Mouse (Mus musculus): Measurements from ENCODE around the gene Sema5a.

DNA sequence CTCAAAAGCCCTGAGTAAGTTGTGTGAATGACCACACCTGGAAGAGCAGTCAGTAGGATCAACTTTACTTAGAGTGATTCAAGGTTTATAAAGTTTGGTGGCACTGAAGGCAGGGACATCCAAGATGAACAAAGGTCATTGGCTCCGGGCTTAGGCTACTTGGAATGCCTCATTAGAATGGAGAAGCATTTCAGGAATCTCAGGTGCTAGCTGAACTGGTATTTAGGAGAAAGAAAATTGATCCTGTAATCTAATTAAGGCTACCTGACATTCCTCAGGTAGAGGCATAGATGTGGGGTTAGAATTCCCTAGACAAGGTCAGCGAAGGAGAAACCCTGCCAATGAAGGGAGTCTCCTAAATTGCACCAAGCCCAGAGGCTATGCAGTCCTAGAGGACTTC lies 171.7 kb downstream of the Sema5a start:
- TF ChIP-seq POLR2AphosphoS2 (IDR thresholded peaks at IDR 0.05; ENCODE audit: low read depth, low read length) (no peak), CTCF (conservative IDR thresholded peaks at IDR 0.05 in 1 of 2, IDR thresholded peaks at IDR 0.05 in 1 of 2; ENCODE audit: low read depth in 2 of 2, low read length in 2 of 2) (no peak)

Data from CH12.LX (cell line).